Mouse (Mus musculus): Measurements from ENCODE around the gene Abcc9. TPM values are rescaled to one million over a fixed set of nuclear protein-coding genes. Genes with fewer than 3 reads are reported as not detected.
A peak's percentile ranks its signal among the peaks of the same experiment; 100 is the strongest.

The Abcc9 gene
- polyA plus RNA-seq, 1 experiment from 2014 or later, result 7.8 TPM

DNA sequence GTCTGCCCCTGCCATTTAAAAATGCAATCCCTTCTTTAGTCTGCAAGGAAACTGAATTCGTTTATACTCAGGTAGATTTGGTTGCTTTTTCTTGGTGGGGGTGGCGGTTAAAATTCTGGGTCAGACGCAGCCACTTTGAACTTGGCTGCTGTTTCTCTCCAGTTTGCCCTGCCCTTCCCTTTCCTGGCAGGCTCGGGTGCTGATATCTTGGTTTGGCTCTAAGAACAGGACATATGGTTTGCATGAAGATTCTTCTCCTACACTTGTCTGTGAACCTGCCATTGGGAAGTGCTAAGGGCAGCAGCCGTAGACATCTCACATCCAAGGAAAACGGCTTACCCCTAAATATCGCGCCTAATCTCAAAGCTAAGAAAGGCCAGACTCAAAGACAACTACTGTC, 89.7 kb downstream of the Abcc9 start:
- H3K4me3 ChIP-seq (ENCODE audit: low read length), result no peak overlapping the region
- 85% methylated on average over 8 of the region's 8 CpGs for WGBS

DNA sequence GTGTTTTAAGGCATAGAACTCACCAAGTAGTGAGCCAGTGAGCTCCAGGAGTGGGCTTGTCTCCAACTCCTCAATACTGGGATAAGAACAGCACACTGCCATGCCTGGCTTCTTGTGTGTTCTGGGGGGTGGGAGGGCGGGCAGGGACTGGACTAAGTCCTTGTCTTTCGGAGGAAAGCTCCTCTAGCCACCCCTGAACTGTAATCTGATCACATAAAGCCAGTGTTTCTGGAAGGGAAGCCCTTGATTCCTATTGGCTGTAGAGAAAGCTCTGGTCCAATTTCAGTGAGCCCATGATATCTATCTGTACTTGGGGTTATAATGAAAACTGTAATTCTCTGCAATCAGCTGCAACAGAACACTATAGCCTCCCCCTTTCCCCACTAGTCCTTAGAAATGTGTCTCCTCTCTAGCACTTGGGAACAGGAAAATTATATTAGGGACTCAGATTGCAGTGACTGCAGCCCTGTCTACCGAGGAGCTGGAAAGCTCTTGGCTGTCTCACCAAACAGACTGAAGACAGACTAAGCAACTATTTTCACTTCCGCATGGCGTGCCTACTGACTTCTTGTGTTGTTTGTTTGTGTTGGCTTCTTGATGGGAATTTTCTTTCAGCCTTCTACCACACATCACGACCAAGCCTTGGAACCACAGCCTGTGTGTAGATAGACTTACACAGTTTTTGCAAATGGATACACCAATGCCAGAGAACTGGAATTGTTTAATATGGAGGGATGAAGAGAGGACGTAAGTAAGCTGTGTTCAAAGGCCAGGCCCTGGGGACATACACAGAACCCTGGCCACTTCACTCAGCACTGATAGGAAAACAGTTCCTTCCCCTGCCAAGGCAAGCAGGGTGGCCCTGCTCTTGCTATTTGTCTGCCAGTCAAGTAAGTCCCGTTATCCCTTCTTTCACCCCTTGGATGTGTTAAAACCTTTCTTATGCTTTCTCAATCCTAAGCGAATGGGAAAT, 92.4 kb downstream of the Abcc9 start:
- WGBS, result 60% methylated on average over 9 of the region's 9 CpGs
- no peaks in the 10 kb centered on the region for H3K9me3 ChIP-seq (ENCODE audit: control insufficient read depth, low read length)
- no peaks in the 10 kb centered on the region for H3K36me3 ChIP-seq (ENCODE audit: control insufficient read depth, insufficient read depth, low read length)
- H3K4me2 ChIP-seq (ENCODE audit: low read depth, low read length), result no peak overlapping the region
- no peak overlapping the region for H3K27ac ChIP-seq (ENCODE audit: low read length)
- ATAC-seq, result no peak
- no peaks in the 10 kb centered on the region for H3K27me3 ChIP-seq (replicated peaks; ENCODE audit: control insufficient read depth, insufficient read depth, low read length)
- no peak overlapping the region for H3K4me3 ChIP-seq (ENCODE audit: low read length)
- H3K9ac ChIP-seq (ENCODE audit: low read depth, low read length), result no peak overlapping the region
- no peaks in the 10 kb centered on the region for H3K4me1 ChIP-seq (ENCODE audit: control insufficient read depth, insufficient read depth, low read length)

More for the DNA sequence above, 89.7 kb downstream of the Abcc9 start:
- Histone ChIP-seq H3K9me3 (ENCODE audit: control insufficient read depth, low read length) (no peaks in the 10 kb centered on the region), H3K9ac (ENCODE audit: low read depth, low read length) (no peak overlapping the region), H3K27me3 (replicated peaks; ENCODE audit: control insufficient read depth, insufficient read depth, low read length) (no peaks in the 10 kb centered on the region), H3K36me3 (ENCODE audit: control insufficient read depth, insufficient read depth, low read length) (no peaks in the 10 kb centered on the region), H3K27ac (ENCODE audit: low read length) (no peak overlapping the region), H3K4me2 (ENCODE audit: low read depth, low read length) (no peak overlapping the region), H3K4me1 (ENCODE audit: control insufficient read depth, insufficient read depth, low read length) (no peaks in the 10 kb centered on the region)
- ATAC-seq, result no peak

DNA sequence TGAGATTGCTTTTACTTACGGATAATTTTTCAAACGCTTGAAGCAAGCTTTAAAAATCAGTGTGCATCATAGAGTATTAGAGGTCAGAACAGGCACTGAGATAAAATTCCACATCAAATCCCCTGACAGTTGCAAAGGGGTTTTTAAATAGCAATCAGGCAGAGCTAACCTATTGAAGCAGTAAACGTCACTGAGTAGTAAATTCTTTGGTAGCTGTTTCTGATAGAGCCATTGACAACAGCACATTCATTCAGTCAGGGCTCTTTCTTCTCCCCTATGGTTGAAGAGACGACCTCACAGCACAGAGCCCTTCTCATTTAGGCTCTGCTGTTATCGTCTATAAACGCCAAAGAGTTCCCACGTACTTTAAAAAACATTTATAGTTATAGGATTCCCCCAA, 95.0 kb downstream of the Abcc9 start:
- Histone ChIP-seq H3K4me1 (ENCODE audit: control insufficient read depth, insufficient read depth, low read length) (no peaks in the 10 kb centered on the region), H3K4me2 (ENCODE audit: low read depth, low read length) (no peak overlapping the region), H3K9ac (ENCODE audit: low read depth, low read length) (no peak overlapping the region), H3K4me3 (ENCODE audit: low read length) (no peak overlapping the region), H3K9me3 (ENCODE audit: control insufficient read depth, low read length) (no peaks in the 10 kb centered on the region), H3K36me3 (ENCODE audit: control insufficient read depth, insufficient read depth, low read length) (no peaks in the 10 kb centered on the region), H3K27ac (ENCODE audit: low read length) (no peak overlapping the region), H3K27me3 (replicated peaks; ENCODE audit: control insufficient read depth, insufficient read depth, low read length) (no peaks in the 10 kb centered on the region)
- 54% methylated on average over 7 of the region's 7 CpGs for WGBS
- no peak for ATAC-seq

DNA sequence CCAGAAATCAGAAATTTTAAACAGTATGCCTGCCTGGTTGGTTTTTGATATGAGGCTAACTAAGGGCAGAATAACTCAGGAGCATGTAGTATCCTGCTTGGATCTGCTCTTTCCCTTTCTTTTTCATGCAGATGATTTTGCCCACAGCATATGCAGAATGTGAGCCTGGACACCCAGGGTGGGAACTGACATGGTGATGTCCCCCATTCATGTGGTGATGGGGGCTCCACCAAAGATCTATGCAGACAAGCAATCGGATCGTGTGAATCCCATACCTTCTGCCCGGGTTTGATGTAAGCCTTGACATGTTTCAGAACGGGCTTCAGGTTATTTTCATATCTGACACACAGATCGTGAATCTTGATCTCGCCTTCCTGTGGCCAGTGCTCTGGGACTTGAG, 99.3 kb downstream of the Abcc9 start:
- 62% methylated on average over 6 of the region's 6 CpGs for WGBS
- Histone ChIP-seq H3K27ac (ENCODE audit: low read length) (no peak overlapping the region), H3K9ac (ENCODE audit: low read depth, low read length) (no peak overlapping the region), H3K4me2 (ENCODE audit: low read depth, low read length) (no peak overlapping the region), H3K4me3 (ENCODE audit: low read length) (no peak overlapping the region), H3K27me3 (replicated peaks; ENCODE audit: control insufficient read depth, insufficient read depth, low read length) (no peaks in the 10 kb centered on the region), H3K4me1 (ENCODE audit: control insufficient read depth, insufficient read depth, low read length) (no peaks in the 10 kb centered on the region), H3K9me3 (ENCODE audit: control insufficient read depth, low read length) (no peaks in the 10 kb centered on the region), H3K36me3 (ENCODE audit: control insufficient read depth, insufficient read depth, low read length) (no peaks in the 10 kb centered on the region)
- no peak for ATAC-seq

DNA sequence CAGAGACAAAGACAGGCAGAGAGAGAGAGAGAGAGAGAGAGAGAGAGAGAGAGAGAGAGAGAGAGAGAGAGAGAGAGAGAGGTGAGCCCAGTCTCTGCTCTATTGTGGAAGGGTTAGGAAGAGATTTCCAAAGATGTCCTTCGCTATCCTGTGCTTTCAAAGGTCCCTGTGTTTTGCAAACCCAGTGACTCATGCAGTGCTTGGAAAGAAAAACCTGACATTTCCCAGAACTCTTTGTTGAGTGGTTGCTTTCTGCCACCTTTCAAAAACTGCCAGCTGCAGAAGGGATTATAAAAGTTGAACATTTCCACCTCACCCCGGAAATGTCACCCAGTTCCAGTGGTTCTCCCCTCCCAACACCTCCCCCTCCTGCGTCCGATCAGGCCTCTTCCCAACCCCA, 123.3 kb downstream of the Abcc9 start:
- no peak overlapping the region for H3K4me2 ChIP-seq (ENCODE audit: low read depth, low read length)
- H3K4me1 ChIP-seq (ENCODE audit: control insufficient read depth, insufficient read depth, low read length), result no peaks in the 10 kb centered on the region
- no peaks in the 10 kb centered on the region for H3K9me3 ChIP-seq (ENCODE audit: control insufficient read depth, low read length)
- no peak overlapping the region for H3K9ac ChIP-seq (ENCODE audit: low read depth, low read length)
- H3K27me3 ChIP-seq (replicated peaks; ENCODE audit: control insufficient read depth, insufficient read depth, low read length), result no peaks in the 10 kb centered on the region
- no peak overlapping the region for H3K27ac ChIP-seq (ENCODE audit: low read length)
- no peaks in the 10 kb centered on the region for H3K36me3 ChIP-seq (ENCODE audit: control insufficient read depth, insufficient read depth, low read length)
- no peak overlapping the region for H3K4me3 ChIP-seq (ENCODE audit: low read length)
- ATAC-seq, result no peak
- WGBS, result 75% methylated on average over 4 of the region's 4 CpGs

DNA sequence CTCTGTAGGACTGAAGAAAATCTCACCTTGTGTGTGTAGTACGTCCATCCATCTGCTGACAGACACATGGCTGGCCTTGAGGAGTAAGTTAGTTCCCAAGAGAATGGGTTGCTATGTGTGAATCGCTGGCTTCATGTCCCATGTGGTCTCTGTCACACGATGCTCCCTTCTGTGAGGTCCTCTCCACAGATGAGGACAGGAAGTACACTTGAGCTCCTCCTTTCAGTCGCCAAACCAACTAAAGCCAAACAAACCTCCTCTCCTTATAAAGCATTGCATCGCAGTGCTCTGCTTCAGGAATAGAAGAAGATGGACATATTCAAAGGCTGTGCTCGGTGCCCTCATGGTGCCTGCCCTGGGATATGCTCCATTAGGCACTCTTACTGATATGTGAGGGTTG, 124.3 kb downstream of the Abcc9 start:
- no peaks in the 10 kb centered on the region for H3K9me3 ChIP-seq (ENCODE audit: control insufficient read depth, low read length)
- no peaks in the 10 kb centered on the region; the same call in 1 of the 2 replicates for H3K4me1 ChIP-seq (ENCODE audit: control insufficient read depth, insufficient read depth, low read length)
- no peak for ATAC-seq
- H3K27ac ChIP-seq (ENCODE audit: low read length), result no peak overlapping the region
- H3K4me3 ChIP-seq (ENCODE audit: low read length), result no peak overlapping the region
- H3K36me3 ChIP-seq (ENCODE audit: control insufficient read depth, insufficient read depth, low read length), result no peaks in the 10 kb centered on the region
- no peak overlapping the region for H3K9ac ChIP-seq (ENCODE audit: low read depth, low read length)
- 75% methylated on average over 6 of the region's 6 CpGs for WGBS
- H3K27me3 ChIP-seq (replicated peaks; ENCODE audit: control insufficient read depth, insufficient read depth, low read length), result no peaks in the 10 kb centered on the region
- no peak overlapping the region for H3K4me2 ChIP-seq (ENCODE audit: low read depth, low read length)

DNA sequence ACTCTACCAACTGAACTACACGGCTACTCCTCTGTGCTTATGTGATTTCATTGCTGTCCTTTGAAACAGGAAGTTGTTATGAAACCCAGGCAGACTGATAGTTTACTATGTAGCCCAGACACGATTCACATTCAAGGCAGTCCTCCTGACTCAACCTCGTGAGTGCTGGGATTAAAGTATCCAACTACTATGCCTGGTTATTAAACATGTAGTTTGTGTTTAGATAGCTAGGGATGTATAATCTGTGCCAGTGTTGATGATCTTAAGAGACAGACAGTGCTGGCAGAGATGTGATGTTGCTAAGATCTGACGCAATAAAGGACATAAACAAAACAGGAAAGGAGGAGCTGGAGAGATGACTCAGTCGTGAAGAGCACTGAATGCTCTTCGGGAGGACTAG, 129.2 kb downstream of the Abcc9 start:
- WGBS, result 38% methylated on average over 6 of the region's 6 CpGs
- Histone ChIP-seq H3K4me2 (ENCODE audit: low read depth, low read length) (no peak overlapping the region), H3K36me3 (ENCODE audit: control insufficient read depth, insufficient read depth, low read length) (no peaks in the 10 kb centered on the region), H3K27ac (ENCODE audit: low read length) (no peak overlapping the region), H3K9me3 (ENCODE audit: control insufficient read depth, low read length) (no peaks in the 10 kb centered on the region), H3K4me1 (ENCODE audit: control insufficient read depth, insufficient read depth, low read length) (peaks cover 5% of the 10 kb centered on the region), H3K4me3 (ENCODE audit: low read length) (no peak overlapping the region), H3K9ac (ENCODE audit: low read depth, low read length) (no peak overlapping the region), H3K27me3 (replicated peaks; ENCODE audit: control insufficient read depth, insufficient read depth, low read length) (peaks cover 14% of the 10 kb centered on the region; the same call in 1 of the 2 replicates)
- ATAC-seq, result no peak; the same call in 1 of the 2 replicates

DNA sequence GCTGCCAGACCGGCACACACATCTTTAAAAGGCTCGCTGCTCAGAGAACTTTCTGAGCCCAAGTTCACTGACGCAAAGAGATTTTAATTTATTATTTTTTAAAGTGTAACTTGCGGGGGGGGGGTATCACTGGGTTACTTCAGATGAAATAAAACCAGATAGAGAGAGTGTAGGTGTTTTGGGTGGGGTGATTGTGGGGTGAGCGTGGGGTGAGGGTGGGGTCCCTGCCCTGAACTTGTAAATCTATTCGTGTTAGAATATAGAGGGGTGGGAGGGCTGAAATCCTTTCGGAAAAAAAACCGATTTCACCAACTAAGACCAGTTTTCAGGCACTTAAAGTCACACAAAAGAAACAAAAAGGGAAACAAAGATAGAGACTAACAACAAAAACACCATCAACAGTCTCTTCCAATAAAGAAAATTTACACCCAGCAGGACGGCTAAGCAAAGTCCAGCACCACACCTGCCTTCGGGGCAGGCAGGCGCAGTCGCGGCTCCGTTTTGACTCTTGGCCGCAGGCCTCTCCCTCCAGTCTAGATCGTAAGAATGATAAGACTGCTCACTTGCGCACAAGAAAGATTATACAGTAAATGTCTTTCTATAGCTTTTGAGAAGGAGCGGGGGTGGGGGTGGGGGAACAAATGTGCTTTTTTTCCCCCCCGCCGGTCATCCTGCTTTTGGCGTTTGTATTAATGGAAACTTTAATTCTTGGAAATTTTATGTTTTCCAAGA, 130.3 kb downstream of the Abcc9 start:
- Histone ChIP-seq H3K9me3 (ENCODE audit: control insufficient read depth, low read length) (no peaks in the 10 kb centered on the region), H3K27me3 (replicated peaks; ENCODE audit: control insufficient read depth, insufficient read depth, low read length) (peaks cover 14% of the 10 kb centered on the region; the same call in 1 of the 2 replicates), H3K36me3 (ENCODE audit: control insufficient read depth, insufficient read depth, low read length) (no peaks in the 10 kb centered on the region), H3K4me2 (ENCODE audit: low read depth, low read length) (peak overlapping the region; percentile 68), H3K4me1 (ENCODE audit: control insufficient read depth, insufficient read depth, low read length) (peaks cover 13% of the 10 kb centered on the region), H3K4me3 (ENCODE audit: low read length) (peak overlapping the region; percentile 56), H3K9ac (ENCODE audit: low read depth, low read length) (peak overlapping the region; percentile 70), H3K27ac (ENCODE audit: low read length) (peak overlapping the region; percentile 79)
- ATAC-seq, result peak; percentile 65
- WGBS, result 3% methylated on average over 21 of the region's 21 CpGs

DNA sequence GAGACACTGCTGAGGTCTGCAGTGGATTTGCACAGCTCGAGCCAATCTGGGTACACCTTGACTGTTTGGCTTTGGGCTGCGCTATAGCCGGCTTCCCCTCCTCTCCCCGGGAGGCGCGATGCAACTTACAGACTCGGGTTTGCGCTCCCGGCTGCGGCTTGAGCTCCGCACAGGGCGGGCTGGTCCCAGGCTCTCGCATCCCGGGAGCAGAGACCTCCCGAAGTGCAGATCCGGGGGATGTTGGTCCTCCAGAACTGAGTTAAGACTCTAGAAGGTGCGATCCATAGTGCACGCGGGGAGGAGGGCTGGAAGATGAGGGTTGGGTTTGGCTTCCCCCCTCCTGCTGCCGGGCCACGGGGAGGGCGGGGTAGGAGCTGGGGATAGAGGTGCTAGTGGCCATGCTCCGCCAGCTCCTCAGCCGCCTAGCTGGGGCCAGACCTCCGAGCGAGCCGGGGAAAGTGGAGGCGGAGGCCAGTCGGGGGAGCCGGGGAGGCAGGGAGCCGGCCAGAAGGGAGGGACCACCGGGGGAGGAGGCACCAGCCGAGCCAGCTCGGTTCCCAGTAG, 131.0 kb downstream of the Abcc9 start, which contains the start of gene Kcnj8:
Kcnj8 (minus strand) TSS at position 560 of the 564 bp plus-strand sequence.
- Histone ChIP-seq H3K9me3 (ENCODE audit: control insufficient read depth, low read length) (no peaks in the 10 kb centered on the region), H3K4me1 (ENCODE audit: control insufficient read depth, insufficient read depth, low read length) (peaks cover 13% of the 10 kb centered on the region), H3K9ac (ENCODE audit: low read depth, low read length) (peak within 1 kb of the TSS; percentile 70), H3K27ac (ENCODE audit: low read length) (peak within 1 kb of the TSS; percentile 79), H3K27me3 (replicated peaks; ENCODE audit: control insufficient read depth, insufficient read depth, low read length) (peaks cover 14% of the 10 kb centered on the region; the same call in 1 of the 2 replicates), H3K36me3 (ENCODE audit: control insufficient read depth, insufficient read depth, low read length) (no peaks in the 10 kb centered on the region), H3K4me3 (ENCODE audit: low read length) (peak within 1 kb of the TSS; percentile 56), H3K4me2 (ENCODE audit: low read depth, low read length) (peak within 1 kb of the TSS; percentile 68)
- peak; percentile 86 for ATAC-seq
- WGBS, result under 1% methylated on average over 33 of the region's 34 CpGs

Data from intestine, embryonic 16.5 days (tissue).